Mouse (Mus musculus): ENCODE measurements around the gene Pank4.

Pank4 gene

GRCm38 (mm10) chr4:154943323-154944039 lies 20.4 kb upstream of the Pank4 start:
- DNase-seq (ENCODE audit: low read depth) = no peak

GRCm38 (mm10) chr4:154944121-154944590 lies 19.8 kb upstream of the Pank4 start:
- peak; percentile 88 for DNase-seq (ENCODE audit: low read depth)

GRCm38 (mm10) chr4:154946319-154946718 lies 17.6 kb upstream of the Pank4 start:
- peak; percentile 51 for DNase-seq (ENCODE audit: low read depth)

GRCm38 (mm10) chr4:154948066-154948939 lies 15.6 kb upstream of the Pank4 start:
- no peak for DNase-seq (ENCODE audit: low read depth)

GRCm38 (mm10) chr4:154948940-154949588 lies 14.9 kb upstream of the Pank4 start:
- no peak for DNase-seq (ENCODE audit: low read depth)

- DNase-seq (ENCODE audit: low read depth) = no peak
Measured at GRCm38 (mm10) chr4:154949589-154949982, 14.3 kb upstream of the Pank4 start.

- no peak for DNase-seq (ENCODE audit: low read depth)
Measured at GRCm38 (mm10) chr4:154952461-154953241, 11.3 kb upstream of the Pank4 start.

- no peak for DNase-seq (ENCODE audit: low read depth)
Measured at GRCm38 (mm10) chr4:154956604-154957003, 7.3 kb upstream of the Pank4 start.

GRCm38 (mm10) chr4:154957289-154957993 lies 6.5 kb upstream of the Pank4 start:
- no peak for DNase-seq (ENCODE audit: low read depth)

GRCm38 (mm10) chr4:154958171-154958570 lies 5.8 kb upstream of the Pank4 start:
- peak; percentile 5 for DNase-seq (ENCODE audit: low read depth)

GRCm38 (mm10) chr4:154958621-154959020 lies 5.3 kb upstream of the Pank4 start:
- no peak for DNase-seq (ENCODE audit: low read depth)

- no peak for DNase-seq (ENCODE audit: low read depth)
Measured at GRCm38 (mm10) chr4:154960021-154960689, 3.8 kb upstream of the Pank4 start.

GRCm38 (mm10) chr4:154960690-154961225 lies 3.2 kb upstream of the Pank4 start, which contains the start of gene Hes5:
TSS of gene Hes5 (plus strand) at chr4:154960923.
- no peak for DNase-seq (ENCODE audit: low read depth)

- DNase-seq (ENCODE audit: low read depth) = no peak
Measured at GRCm38 (mm10) chr4:154961226-154961738, 2.6 kb upstream of the Pank4 start.

GRCm38 (mm10) chr4:154961911-154962310 lies 2.0 kb upstream of the Pank4 start:
- DNase-seq (ENCODE audit: low read depth) = no peak

GRCm38 (mm10) chr4:154962683-154963082 lies 1.2 kb upstream of the Pank4 start:
- DNase-seq (ENCODE audit: low read depth) = no peak

GRCm38 (mm10) chr4:154963190-154963836 lies 610 bp upstream of the Pank4 start:
- DNase-seq (ENCODE audit: low read depth) = no peak

GRCm38 (mm10) chr4:154964581-154965235 lies 785 bp downstream of the Pank4 start:
- DNase-seq (ENCODE audit: low read depth) = no peak

- DNase-seq (ENCODE audit: low read depth) = no peak
Measured at GRCm38 (mm10) chr4:154965856-154966255, 1.9 kb downstream of the Pank4 start.
